Mouse (Mus musculus) neural tube, embryonic 14.5 days (tissue): Measurements from ENCODE around the gene Cald1. TPM values are rescaled to one million over a fixed set of nuclear protein-coding genes. Genes with fewer than 3 reads are reported as not detected.

ENCODE experiments used
- ATAC-seq: fragments of 200-750 bp; cut with Nextera tagmentation; 2 replicates; pipeline ENCODE4 v1.8.0; 2017; ENCODE audit warnings: low read depth, mild to moderate bottlenecking, moderate TSS enrichment, moderate library complexity
- H3K27ac ChIP-seq: fragments of 300-500 bp; sonication (generic); 2 replicates; pipeline ENCODE4 v1.5.1; 2014; ENCODE audit warnings: low read depth, mild to moderate bottlenecking, control low read depth, low read length, moderate library complexity, mixed read lengths
- H3K27me3 ChIP-seq: fragments of 300-500 bp; sonication (generic); 2 replicates; pipeline ENCODE4 v1.6.1; 2014; ENCODE audit warnings: low read length; ENCODE audit not compliant: control insufficient read depth, insufficient read depth
- H3K36me3 ChIP-seq: fragments of 300-500 bp; sonication (generic); 2 replicates; pipeline ENCODE4 v1.6.1; 2014; ENCODE audit warnings: low read length, mixed read lengths; ENCODE audit not compliant: control insufficient read depth, insufficient read depth
- H3K4me1 ChIP-seq: fragments of 300-500 bp; sonication (generic); 2 replicates; pipeline ENCODE4 v1.6.1; 2014; ENCODE audit warnings: low read length; ENCODE audit not compliant: control insufficient read depth, insufficient read depth
- H3K4me2 ChIP-seq: fragments of 300-500 bp; sonication (generic); 2 replicates; pipeline ENCODE4 v1.6.1; 2014; ENCODE audit warnings: mild to moderate bottlenecking, low read depth, low read length, control low read depth
- H3K4me3 ChIP-seq: fragments of 300-500 bp; sonication (generic); 2 replicates; pipeline ENCODE4 v1.5.1; 2014; ENCODE audit warnings: low read depth, low read length, control low read depth, mixed read lengths
- H3K9ac ChIP-seq: fragments of 300-500 bp; sonication (generic); replicated peaks from 2 replicates; pipeline ENCODE4 v1.6.1; 2014; ENCODE audit warnings: low read depth, mild to moderate bottlenecking, control low read depth, low read length, mixed read lengths
- H3K9me3 ChIP-seq: fragments of 300-500 bp; sonication (generic); 2 replicates; pipeline ENCODE4 v1.6.1; 2016; ENCODE audit warnings: low read length; ENCODE audit not compliant: control insufficient read depth
- WGBS: fragments of 180-500 bp; shearing (Covaris S2); extraction: QIAGEN DNeasy Blood & Tissue Kit; methylation state at CpG from one replicate; pipeline ENCODE4 v1.1.7; 2014; 5-methylcytosine and 5-hydroxymethylcytosine counted together
- polyA plus RNA-seq: library from polyadenylated mRNA; unstranded; fragments of >200 nt; fragmentation: Nextera tagmentation; extraction: Ambion mirVana; gene quantifications from 2 replicates; pipeline ENCODE4 v1.2.1, GENCODE M21; 2014

Gene Cald1
- polyA plus RNA-seq, 1 experiment from 2014 or later = 29.1 TPM

- 67% methylated on average over 5 of the region's 5 CpGs for WGBS
- Histone ChIP-seq H3K4me1 (no peaks in the 10 kb centered on the region), H3K4me2 (no peak overlapping the region), H3K36me3 (no peaks in the 10 kb centered on the region), H3K27ac (no peak overlapping the region), H3K4me3 (no peak overlapping the region), H3K9ac (no peak overlapping the region), H3K27me3 (no peaks in the 10 kb centered on the region), H3K9me3 (no peaks in the 10 kb centered on the region)
- ATAC-seq = no peak
Observed at GRCm38 (mm10) chr6:34648017-34648787, 49.9 kb downstream of the Cald1 start.

GRCm38 (mm10) chr6:34651298-34651697, 53.0 kb downstream of the Cald1 start:
- Histone ChIP-seq H3K4me3 (no peak overlapping the region), H3K27me3 (no peaks in the 10 kb centered on the region), H3K9me3 (no peaks in the 10 kb centered on the region), H3K27ac (no peak overlapping the region), H3K9ac (no peak overlapping the region), H3K36me3 (no peaks in the 10 kb centered on the region), H3K4me1 (no peaks in the 10 kb centered on the region), H3K4me2 (no peak overlapping the region)
- 52% methylated on average over 7 of the region's 7 CpGs for WGBS
- no peak for ATAC-seq

- H3K4me3 ChIP-seq = no peak overlapping the region
- no peaks in the 10 kb centered on the region for H3K36me3 ChIP-seq
- no peak overlapping the region for H3K9ac ChIP-seq
- ATAC-seq = no peak
- no peaks in the 10 kb centered on the region for H3K9me3 ChIP-seq
- H3K27me3 ChIP-seq = no peaks in the 10 kb centered on the region
- 73% methylated on average over 3 of the region's 3 CpGs for WGBS
- H3K4me2 ChIP-seq = no peak overlapping the region
- H3K27ac ChIP-seq = no peak overlapping the region
- no peaks in the 10 kb centered on the region for H3K4me1 ChIP-seq
Observed at GRCm38 (mm10) chr6:34655719-34656118, 57.4 kb downstream of the Cald1 start.

- no peak overlapping the region for H3K27ac ChIP-seq
- no peaks in the 10 kb centered on the region for H3K9me3 ChIP-seq
- no peak overlapping the region for H3K9ac ChIP-seq
- no peaks in the 10 kb centered on the region for H3K4me1 ChIP-seq
- H3K36me3 ChIP-seq = no peaks in the 10 kb centered on the region
- H3K4me2 ChIP-seq = no peak overlapping the region
- H3K27me3 ChIP-seq = no peaks in the 10 kb centered on the region
- no peak overlapping the region for H3K4me3 ChIP-seq
- WGBS = 86% methylated on average over 5 of the region's 5 CpGs
- ATAC-seq = no peak
Observed at GRCm38 (mm10) chr6:34658791-34659190, 60.5 kb downstream of the Cald1 start.

GRCm38 (mm10) chr6:34660724-34661123, 62.4 kb downstream of the Cald1 start:
- ATAC-seq = no peak; the same call in 1 of the 2 replicates
- no peak overlapping the region for H3K4me3 ChIP-seq
- no peaks in the 10 kb centered on the region for H3K36me3 ChIP-seq
- H3K9ac ChIP-seq = no peak overlapping the region
- H3K9me3 ChIP-seq = no peaks in the 10 kb centered on the region
- H3K4me2 ChIP-seq = no peak overlapping the region
- H3K27me3 ChIP-seq = no peaks in the 10 kb centered on the region
- H3K4me1 ChIP-seq = no peaks in the 10 kb centered on the region
- WGBS = 33% methylated on average over 8 of the region's 8 CpGs
- H3K27ac ChIP-seq = no peak overlapping the region

- Histone ChIP-seq H3K4me1 (no peaks in the 10 kb centered on the region), H3K9me3 (no peaks in the 10 kb centered on the region), H3K9ac (no peak overlapping the region), H3K4me3 (no peak overlapping the region), H3K27ac (no peak overlapping the region), H3K27me3 (no peaks in the 10 kb centered on the region), H3K4me2 (no peak overlapping the region), H3K36me3 (no peaks in the 10 kb centered on the region)
- WGBS = 83% methylated on average over 6 of the region's 6 CpGs
- ATAC-seq = no peak
Observed at GRCm38 (mm10) chr6:34662626-34663025, 64.3 kb downstream of the Cald1 start.

GRCm38 (mm10) chr6:34664291-34664690, 66.0 kb downstream of the Cald1 start:
- Histone ChIP-seq H3K4me1 (no peaks in the 10 kb centered on the region), H3K9ac (no peak overlapping the region), H3K27me3 (no peaks in the 10 kb centered on the region), H3K4me3 (no peak overlapping the region), H3K4me2 (no peak overlapping the region), H3K9me3 (no peaks in the 10 kb centered on the region), H3K27ac (no peak overlapping the region), H3K36me3 (no peaks in the 10 kb centered on the region)
- WGBS = 90% methylated on average over 4 of the region's 4 CpGs
- no peak for ATAC-seq

- no peak overlapping the region for H3K27ac ChIP-seq
- H3K36me3 ChIP-seq = no peaks in the 10 kb centered on the region
- ATAC-seq = no peak
- H3K4me2 ChIP-seq = no peak overlapping the region
- H3K9me3 ChIP-seq = no peaks in the 10 kb centered on the region
- no peak overlapping the region for H3K9ac ChIP-seq
- no peaks in the 10 kb centered on the region for H3K27me3 ChIP-seq
- no peak overlapping the region for H3K4me3 ChIP-seq
- no peaks in the 10 kb centered on the region for H3K4me1 ChIP-seq
- 76% methylated on average over 5 of the region's 5 CpGs for WGBS
Observed at GRCm38 (mm10) chr6:34664749-34665148, 66.4 kb downstream of the Cald1 start.

- no peaks in the 10 kb centered on the region for H3K27me3 ChIP-seq
- no peak overlapping the region for H3K4me3 ChIP-seq
- H3K36me3 ChIP-seq = no peaks in the 10 kb centered on the region
- no peak overlapping the region for H3K27ac ChIP-seq
- H3K9me3 ChIP-seq = no peaks in the 10 kb centered on the region
- no peak overlapping the region for H3K9ac ChIP-seq
- H3K4me1 ChIP-seq = no peaks in the 10 kb centered on the region
- whole genome bisulfite sequencing = 94% methylated on average over 5 of the region's 5 CpGs
- no peak overlapping the region for H3K4me2 ChIP-seq
- no peak for ATAC-seq
Observed at GRCm38 (mm10) chr6:34668739-34669254, 70.5 kb downstream of the Cald1 start.
